Mouse (Mus musculus) liver, embryonic 15.5 days (tissue): Measurements from ENCODE around the gene Gucy1b1. TPM values are rescaled to one million over a fixed set of nuclear protein-coding genes. Genes with fewer than 3 reads are reported as not detected.
A peak's percentile ranks its signal among the peaks of the same experiment; 100 is the strongest.

Source experiments
- ATAC-seq: fragments of 200-750 bp; cut with Nextera tagmentation; 2 replicates; pipeline ENCODE4 v1.8.0; 2017; ENCODE audit warnings: moderate number of reproducible peaks, mild to moderate bottlenecking, moderate library complexity; ENCODE audit not compliant: insufficient read depth
- H3K27ac ChIP-seq: fragments of 300-500 bp; sonication (generic); replicated peaks from 2 replicates; pipeline ENCODE4 v1.5.1; 2015; ENCODE audit warnings: mild to moderate bottlenecking, inconsistent platforms
- H3K27me3 ChIP-seq: fragments of 300-500 bp; sonication (generic); 2 replicates; pipeline ENCODE4 v1.6.1; 2015; ENCODE audit warnings: mild to moderate bottlenecking, inconsistent platforms
- H3K36me3 ChIP-seq: fragments of 300-500 bp; sonication (generic); replicated peaks from 2 replicates; pipeline ENCODE4 v1.6.1; 2015; ENCODE audit warnings: moderate library complexity, mild to moderate bottlenecking, inconsistent platforms
- H3K4me1 ChIP-seq: fragments of 300-500 bp; sonication (generic); replicated peaks from 2 replicates; pipeline ENCODE4 v1.6.1; 2015; ENCODE audit warnings: inconsistent platforms
- H3K4me2 ChIP-seq: fragments of 300-500 bp; sonication (generic); 2 replicates; pipeline ENCODE4 v1.6.1; 2015; ENCODE audit warnings: moderate library complexity, mild to moderate bottlenecking, inconsistent platforms
- H3K4me3 ChIP-seq: fragments of 300-500 bp; sonication (generic); replicated peaks from 2 replicates; pipeline ENCODE4 v1.5.1; 2015; ENCODE audit warnings: mild to moderate bottlenecking, inconsistent platforms
- H3K9ac ChIP-seq: fragments of 300-500 bp; sonication (generic); 2 replicates; pipeline ENCODE4 v1.6.1; 2015; ENCODE audit warnings: moderate library complexity, mild to moderate bottlenecking, inconsistent platforms
- H3K9me3 ChIP-seq: fragments of 300-500 bp; sonication (generic); replicated peaks from 2 replicates; pipeline ENCODE4 v1.6.1; 2016; ENCODE audit warnings: inconsistent platforms
- WGBS: fragments of 180-500 bp; shearing (Covaris S2); methylation state at CpG from one replicate; pipeline ENCODE4 v1.1.7; 2015; ENCODE audit warnings: mixed read lengths; ENCODE audit not compliant: insufficient replicate concordance; 5-methylcytosine and 5-hydroxymethylcytosine counted together
- polyA plus RNA-seq: library from polyadenylated mRNA; unstranded; fragments of >200 nt; fragmentation: Nextera tagmentation; extraction: Ambion mirVana; gene quantifications from 2 replicates; pipeline ENCODE4 v1.2.1, GENCODE M21; 2015

The Gucy1b1 gene
- 6.4 and 6.7 TPM in 2 replicates for polyA plus RNA-seq

DNA sequence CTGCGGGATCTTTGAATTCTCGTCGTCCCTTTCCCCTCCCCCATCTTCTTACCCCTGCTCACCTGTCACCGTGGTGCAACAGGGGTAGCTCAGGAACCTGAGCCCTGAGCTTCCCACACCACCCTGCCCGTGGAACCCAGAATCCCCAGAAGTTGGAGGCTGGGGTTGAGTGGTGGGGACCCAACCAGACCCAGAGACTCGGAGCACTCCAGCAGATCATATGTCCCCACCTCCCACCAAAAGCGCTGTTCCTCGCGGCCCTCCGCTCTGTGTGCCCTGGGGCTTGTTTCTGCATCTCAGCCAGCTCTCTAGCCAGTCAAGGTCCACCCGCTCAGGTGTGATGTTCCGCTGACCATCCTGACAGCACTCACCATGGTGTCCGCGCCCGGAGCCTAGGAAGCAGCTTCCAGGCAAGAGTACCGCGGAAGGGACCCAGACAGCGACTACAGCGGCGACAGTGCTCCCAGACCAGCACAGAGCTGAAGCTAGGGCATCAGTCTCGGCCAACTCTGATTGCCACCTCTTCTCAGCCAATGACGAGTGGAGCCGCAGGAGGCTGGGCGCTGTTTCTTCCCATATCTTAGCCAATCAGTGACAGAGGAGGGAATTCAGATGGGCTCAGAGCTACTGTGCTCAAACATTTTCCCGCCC is at the start of gene Gucy1b1:
TSS of gene Gucy1b1 (minus strand) at position 489 of the 651 bp plus-strand sequence.
- Histone ChIP-seq H3K4me2 (peak within 1 kb of the TSS; percentile 39), H3K27me3 (peaks cover 28% of the 10 kb centered on the region), H3K36me3 (no peaks in the 10 kb centered on the region), H3K27ac (0 out of 2 replicates have a peak within 1 kb of the TSS, but pooled peaks have one; percentile 19), H3K9ac (no peak within 1 kb of the TSS), H3K4me3 (peak within 1 kb of the TSS; percentile 32), H3K9me3 (no peaks in the 10 kb centered on the region), H3K4me1 (no peaks in the 10 kb centered on the region; the same call in 1 of the 2 replicates)
- 1% methylated on average over 25 of the region's 25 CpGs for WGBS
- ATAC-seq = peak; percentile 61

DNA sequence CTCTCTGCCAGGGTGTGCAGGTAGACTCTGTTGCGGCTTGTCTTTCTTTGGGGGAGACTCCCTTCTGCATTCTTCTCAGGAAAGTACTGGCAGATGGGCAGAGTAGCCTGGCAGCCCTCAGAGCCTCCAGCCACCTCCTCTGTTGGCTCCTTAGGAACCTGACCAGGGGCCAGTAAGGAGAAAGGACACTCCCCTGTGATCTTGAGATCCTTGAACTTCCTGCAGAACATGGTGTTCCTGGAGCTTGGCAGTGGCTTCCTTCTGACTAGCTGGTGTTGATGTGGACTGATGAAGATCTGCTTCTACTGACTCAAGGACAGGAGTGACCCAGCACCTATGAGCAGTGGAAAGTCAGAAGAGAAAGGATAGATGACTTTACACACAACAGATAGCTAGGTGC is 44.4 kb upstream of the Gucy1b1 start:
- Histone ChIP-seq H3K4me1 (no peaks in the 10 kb centered on the region), H3K36me3 (no peaks in the 10 kb centered on the region), H3K4me3 (no peak overlapping the region), H3K27ac (no peak overlapping the region), H3K9ac (no peak overlapping the region), H3K9me3 (no peaks in the 10 kb centered on the region), H3K27me3 (no peaks in the 10 kb centered on the region), H3K4me2 (no peak overlapping the region)
- WGBS = 58% methylated on average over 1 of the region's 1 CpGs
- no peak for ATAC-seq

DNA sequence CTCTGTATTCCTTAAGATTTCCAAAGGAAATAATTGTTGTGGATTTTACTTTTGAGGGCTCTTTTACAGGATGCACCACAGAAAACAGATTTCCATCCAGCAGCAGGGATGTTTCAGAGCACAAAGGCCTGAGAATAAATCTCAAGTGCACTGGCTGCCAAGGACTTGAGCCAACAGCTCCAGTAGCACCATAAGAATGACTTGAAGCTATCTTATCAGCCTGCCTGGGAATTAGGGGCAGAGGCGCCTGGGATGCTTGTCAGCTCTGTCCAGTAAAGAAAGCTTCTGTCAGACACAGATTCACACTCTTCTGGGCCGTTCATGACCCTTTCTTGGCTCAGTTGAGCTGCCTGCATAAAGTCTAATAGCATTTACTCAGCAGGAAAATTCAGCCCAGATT is 38.0 kb upstream of the Gucy1b1 start:
- ATAC-seq = no peak
- H3K27me3 ChIP-seq = no peaks in the 10 kb centered on the region
- no peaks in the 10 kb centered on the region for H3K36me3 ChIP-seq
- no peak overlapping the region for H3K4me3 ChIP-seq
- no peaks in the 10 kb centered on the region for H3K4me1 ChIP-seq
- H3K9ac ChIP-seq = no peak overlapping the region
- H3K27ac ChIP-seq = no peak overlapping the region
- no peak overlapping the region for H3K4me2 ChIP-seq
- 21% methylated on average over 2 of the region's 2 CpGs for WGBS
- H3K9me3 ChIP-seq = no peaks in the 10 kb centered on the region

DNA sequence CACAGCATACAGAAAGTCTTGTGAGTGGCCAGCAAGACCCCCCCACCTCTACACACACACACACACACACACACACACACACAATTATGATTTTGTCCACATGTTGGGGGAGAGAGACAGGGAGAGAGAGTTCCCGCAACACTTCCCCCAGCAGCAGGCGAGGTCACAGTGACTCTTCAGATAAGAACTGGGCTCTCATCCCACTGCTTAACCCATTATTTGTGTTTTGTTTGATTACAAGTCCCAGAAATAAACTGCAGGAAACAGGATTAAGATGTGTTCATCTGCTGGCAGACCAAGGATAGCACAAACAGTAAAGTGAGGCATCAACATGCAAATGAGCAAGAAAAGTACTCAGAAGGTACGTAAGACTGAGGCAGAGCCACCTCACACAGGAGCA is 37.5 kb upstream of the Gucy1b1 start:
- 30% methylated on average over 3 of the region's 3 CpGs for WGBS
- Histone ChIP-seq H3K27ac (no peak overlapping the region), H3K27me3 (no peaks in the 10 kb centered on the region), H3K9ac (no peak overlapping the region), H3K4me1 (no peaks in the 10 kb centered on the region), H3K4me3 (no peak overlapping the region), H3K4me2 (no peak overlapping the region), H3K9me3 (no peaks in the 10 kb centered on the region), H3K36me3 (no peaks in the 10 kb centered on the region)
- ATAC-seq = no peak

DNA sequence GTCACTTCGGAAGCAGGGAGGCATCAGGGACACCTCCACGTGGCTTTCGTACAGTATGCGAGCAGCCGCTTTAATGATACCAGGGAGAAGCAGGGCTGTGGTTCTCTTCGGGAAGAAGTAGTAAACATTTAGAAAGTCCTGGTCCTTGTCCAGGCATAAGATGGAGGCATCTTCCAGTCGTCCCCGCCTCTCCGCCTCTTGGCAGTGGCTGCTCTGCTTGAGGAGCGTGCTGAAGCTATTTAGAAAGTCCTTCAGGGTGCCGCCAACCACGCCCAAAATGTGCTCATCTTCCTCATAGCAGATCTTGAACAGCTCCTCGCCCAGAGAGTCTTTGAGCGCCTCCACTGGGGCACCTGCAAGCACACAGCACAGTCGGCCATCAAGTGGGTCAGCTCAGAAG is 34.5 kb upstream of the Gucy1b1 start:
- no peak for ATAC-seq
- Histone ChIP-seq H3K36me3 (no peaks in the 10 kb centered on the region), H3K27ac (no peak overlapping the region), H3K9me3 (no peaks in the 10 kb centered on the region), H3K9ac (no peak overlapping the region), H3K4me1 (no peaks in the 10 kb centered on the region), H3K27me3 (no peaks in the 10 kb centered on the region), H3K4me2 (no peak overlapping the region), H3K4me3 (no peak overlapping the region)
- 71% methylated on average over 15 of the region's 15 CpGs for WGBS

DNA sequence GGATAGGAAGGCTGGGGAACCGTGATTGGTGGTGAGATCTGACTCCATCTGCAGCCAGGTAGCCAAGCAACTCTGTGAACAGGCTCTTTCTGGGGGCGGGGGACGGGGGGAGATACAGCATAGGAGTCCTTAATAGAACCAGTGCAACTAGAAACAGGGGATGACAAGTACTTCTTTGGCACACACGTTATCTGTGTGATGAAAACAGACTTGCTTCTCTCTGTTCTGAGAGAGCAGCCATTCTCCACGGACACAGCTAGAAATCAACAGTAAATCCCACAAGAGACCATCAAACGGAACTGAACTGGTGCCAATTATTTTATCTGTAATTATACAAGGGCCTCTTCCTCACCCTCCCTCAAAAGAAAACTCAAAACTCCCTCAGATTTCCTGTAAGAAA is 29.7 kb upstream of the Gucy1b1 start:
- Histone ChIP-seq H3K4me2 (no peak overlapping the region), H3K9me3 (no peaks in the 10 kb centered on the region), H3K27ac (no peak overlapping the region), H3K9ac (no peak overlapping the region), H3K36me3 (no peaks in the 10 kb centered on the region), H3K4me3 (no peak overlapping the region), H3K4me1 (no peaks in the 10 kb centered on the region), H3K27me3 (no peaks in the 10 kb centered on the region)
- no peak for ATAC-seq
- 52% methylated on average over 6 of the region's 6 CpGs for WGBS

DNA sequence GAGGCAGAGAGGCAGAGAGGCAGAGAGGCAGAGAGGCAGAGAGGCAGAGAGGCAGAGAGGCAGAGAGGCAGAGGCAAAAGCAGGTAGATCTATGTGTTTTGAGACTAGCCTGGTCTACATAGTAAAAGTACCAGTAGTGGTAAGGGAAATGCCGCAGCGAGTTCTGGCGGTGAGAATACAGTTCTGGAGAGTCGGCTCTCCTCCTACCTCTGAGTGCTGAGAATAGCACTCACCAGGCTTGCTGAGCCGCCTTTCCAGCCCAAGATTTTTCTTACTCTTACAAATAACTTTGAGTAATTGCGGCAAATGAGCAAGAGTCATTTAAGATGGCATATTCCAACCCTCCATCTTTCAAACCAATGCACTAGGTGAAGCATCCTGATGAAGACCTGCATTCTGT is 24.6 kb upstream of the Gucy1b1 start:
- Histone ChIP-seq H3K27ac (no peak overlapping the region), H3K4me2 (no peak overlapping the region), H3K27me3 (no peaks in the 10 kb centered on the region), H3K9me3 (no peaks in the 10 kb centered on the region), H3K4me1 (no peaks in the 10 kb centered on the region), H3K4me3 (no peak overlapping the region), H3K36me3 (no peaks in the 10 kb centered on the region), H3K9ac (no peak overlapping the region)
- no peak for ATAC-seq
- 75% methylated on average over 6 of the region's 6 CpGs for WGBS

DNA sequence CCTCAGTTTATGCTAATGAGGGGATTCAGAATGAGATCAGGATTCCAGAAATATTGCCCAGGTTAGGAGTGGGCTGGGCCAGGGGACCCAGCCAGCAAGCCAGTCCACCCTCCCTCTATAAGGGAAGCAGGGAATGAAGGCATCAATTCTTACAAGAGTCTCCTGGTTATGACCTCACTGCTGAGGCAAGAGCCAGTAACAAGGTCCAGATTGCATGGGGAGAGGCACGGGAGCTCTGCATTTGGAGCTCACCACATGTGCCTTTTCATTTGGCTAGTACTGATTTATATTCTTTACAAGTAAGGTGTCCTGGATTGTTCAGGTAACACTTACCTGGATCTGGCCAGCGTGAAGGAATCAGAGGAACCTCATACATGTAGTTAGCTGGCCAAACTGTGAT is 22.3 kb upstream of the Gucy1b1 start:
- Histone ChIP-seq H3K4me2 (no peak overlapping the region), H3K4me1 (no peaks in the 10 kb centered on the region), H3K36me3 (no peaks in the 10 kb centered on the region), H3K27ac (no peak overlapping the region), H3K9ac (no peak overlapping the region), H3K9me3 (no peaks in the 10 kb centered on the region), H3K27me3 (no peaks in the 10 kb centered on the region), H3K4me3 (no peak overlapping the region)
- 57% methylated on average over 2 of the region's 2 CpGs for WGBS
- ATAC-seq = no peak

DNA sequence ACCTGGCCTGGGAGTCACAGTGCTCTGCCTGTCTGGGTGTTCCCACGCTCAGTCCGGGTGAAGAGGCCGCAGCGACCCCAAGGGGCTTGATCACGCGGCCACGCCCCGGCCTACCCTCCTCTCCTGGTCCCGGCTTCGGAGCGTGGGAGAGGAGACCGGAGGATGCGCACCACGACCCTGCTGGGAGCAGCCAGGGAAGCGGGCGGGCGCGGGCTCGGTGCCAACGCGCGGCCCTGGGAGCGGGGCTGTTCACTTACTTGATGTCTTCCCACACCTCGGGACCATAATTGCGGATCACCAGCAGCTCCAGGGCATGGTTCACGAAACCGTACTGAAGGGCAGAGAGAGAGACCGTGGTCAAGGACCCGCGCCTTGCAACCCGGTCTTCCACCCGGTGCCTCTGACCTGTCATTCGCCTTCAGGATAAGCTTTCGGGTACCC is 728 bp downstream of the Gucy1b1 start:
- 2% methylated on average over 34 of the region's 34 CpGs for WGBS
- H3K36me3 ChIP-seq = no peaks in the 10 kb centered on the region
- H3K9ac ChIP-seq = no peak overlapping the region
- ATAC-seq = no peak
- no peaks in the 10 kb centered on the region for H3K9me3 ChIP-seq
- peak overlapping the region; percentile 39 for H3K4me2 ChIP-seq
- H3K4me3 ChIP-seq = peak overlapping the region; percentile 32
- H3K27me3 ChIP-seq = peaks cover 28% of the 10 kb centered on the region
- no peaks in the 10 kb centered on the region; the same call in 1 of the 2 replicates for H3K4me1 ChIP-seq
- no peak overlapping the region for H3K27ac ChIP-seq

DNA sequence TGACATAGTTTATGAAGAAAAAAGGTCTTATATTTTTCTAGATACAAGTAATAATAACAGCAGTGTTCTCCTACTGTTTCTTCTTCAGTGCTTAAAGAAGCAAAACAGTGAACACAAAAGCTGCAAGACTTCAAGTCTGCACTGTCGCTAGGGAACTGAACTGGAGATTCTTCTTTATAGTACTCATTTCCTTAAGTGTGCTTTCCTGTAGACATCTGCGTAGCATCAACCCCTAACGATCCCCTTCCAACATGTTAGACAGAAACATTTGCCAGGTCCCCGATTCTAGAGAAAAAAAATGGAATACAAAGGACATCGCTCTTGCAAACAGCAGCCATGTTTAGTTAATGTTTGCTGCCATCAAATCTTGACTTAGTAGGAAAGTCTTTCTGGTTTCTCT is 6.7 kb downstream of the Gucy1b1 start:
- Histone ChIP-seq H3K27me3 (peaks cover 3% of the 10 kb centered on the region), H3K36me3 (no peaks in the 10 kb centered on the region), H3K4me1 (no peaks in the 10 kb centered on the region), H3K27ac (no peak overlapping the region), H3K4me3 (no peak overlapping the region), H3K9me3 (no peaks in the 10 kb centered on the region), H3K9ac (no peak overlapping the region), H3K4me2 (no peak overlapping the region)
- ATAC-seq = no peak
- 53% methylated on average over 5 of the region's 5 CpGs for WGBS

DNA sequence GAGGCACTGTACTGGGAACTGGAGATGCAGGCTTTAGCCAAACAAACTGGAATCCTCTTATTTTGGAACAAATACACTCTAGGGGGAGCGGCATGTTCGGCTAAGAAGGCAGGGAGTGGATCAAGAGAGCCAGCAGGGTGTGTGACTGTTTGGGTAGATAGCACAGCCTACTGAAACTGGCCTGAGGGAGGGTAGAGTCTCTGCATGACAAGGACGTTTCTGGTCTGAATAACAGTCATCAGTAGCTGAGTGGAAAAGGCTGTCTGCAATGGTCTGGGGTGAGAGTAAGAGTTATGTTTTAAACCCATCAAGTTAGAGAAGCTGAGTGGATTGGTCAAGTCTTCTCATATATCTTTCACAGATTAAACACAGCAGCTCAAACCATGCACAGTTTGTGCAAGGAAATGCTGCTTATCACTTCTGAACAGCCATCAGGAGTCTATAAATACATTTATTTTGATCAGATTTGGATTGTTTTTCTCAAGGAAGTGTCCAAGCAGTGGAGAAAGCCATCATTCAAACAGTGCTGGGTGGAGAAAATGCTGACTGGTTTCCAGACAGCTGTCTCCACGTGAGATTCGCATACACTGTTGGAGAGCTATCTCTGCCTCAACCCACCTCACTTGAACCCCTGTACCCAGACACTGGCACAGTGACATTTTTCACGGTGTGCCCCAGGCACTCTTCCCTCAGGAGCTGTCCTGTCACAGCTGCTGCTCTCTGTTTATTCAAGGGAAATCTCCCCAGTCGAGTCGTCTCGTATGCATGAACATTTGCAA is 12.9 kb downstream of the Gucy1b1 start:
- no peak overlapping the region for H3K4me3 ChIP-seq
- H3K4me2 ChIP-seq = no peak overlapping the region
- H3K9me3 ChIP-seq = no peaks in the 10 kb centered on the region
- no peak overlapping the region for H3K27ac ChIP-seq
- no peaks in the 10 kb centered on the region for H3K4me1 ChIP-seq
- no peak overlapping the region for H3K9ac ChIP-seq
- 17% methylated on average over 9 of the region's 9 CpGs for WGBS
- H3K27me3 ChIP-seq = no peaks in the 10 kb centered on the region
- ATAC-seq = peak; percentile 49; the same call in 1 of the 2 replicates
- H3K36me3 ChIP-seq = no peaks in the 10 kb centered on the region
